Mouse (Mus musculus): Measurements from ENCODE around the gene Glud1.

DNA sequence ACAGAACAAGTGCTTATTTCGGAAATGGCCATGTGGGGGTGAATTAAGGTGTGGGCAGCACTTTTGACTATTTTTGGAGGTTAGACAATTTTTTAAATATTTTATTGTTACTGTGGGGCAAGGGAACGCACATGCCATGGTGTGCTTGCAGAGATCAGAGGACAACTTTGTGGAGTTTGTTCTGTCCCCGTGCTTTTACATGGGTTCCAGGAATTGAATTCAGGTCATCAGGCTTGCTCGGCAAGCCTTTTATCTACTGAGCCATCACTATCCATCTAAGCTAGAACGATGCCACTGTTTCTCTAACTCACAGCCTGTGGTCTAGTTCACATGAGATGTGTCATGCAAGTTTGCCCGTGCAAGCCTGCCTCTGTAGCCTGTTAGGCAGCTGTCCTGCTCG, 37.8 kb downstream of the Glud1 start:
- TF ChIP-seq CTCF (IDR thresholded peaks at IDR 0.05; ENCODE audit: extremely low read depth, insufficient read depth, low read length) (no peak), POLR2A (IDR thresholded peaks at IDR 0.05; ENCODE audit: extremely low read depth, insufficient read depth, low read length) (no peak)
